Mouse (Mus musculus) liver, adult 2 months (tissue): ENCODE measurements around the gene Sytl1.

Experiments used
- CTCF ChIP-seq: fragments of 200-500 bp; IDR thresholded peaks from 2 replicates; pipeline ENCODE4 v1.5.1; 2011; ENCODE audit warnings: low read depth, low read length, control low read depth
- POLR2A ChIP-seq: fragments of 200-500 bp; IDR thresholded peaks from 2 replicates; pipeline ENCODE4 v1.6.1; 2011; ENCODE audit warnings: low read length, control low read depth; ENCODE audit not compliant: insufficient read depth; ENCODE audit errors: extremely low read depth

- TF ChIP-seq CTCF (no peak), POLR2A (no peak)
These were observed 30.3 kb upstream of the Sytl1 start for GRCm38 (mm10) chr4:133292901-133293843.
